Mouse (Mus musculus): ENCODE data around the gene Mrpl1.

DNA sequence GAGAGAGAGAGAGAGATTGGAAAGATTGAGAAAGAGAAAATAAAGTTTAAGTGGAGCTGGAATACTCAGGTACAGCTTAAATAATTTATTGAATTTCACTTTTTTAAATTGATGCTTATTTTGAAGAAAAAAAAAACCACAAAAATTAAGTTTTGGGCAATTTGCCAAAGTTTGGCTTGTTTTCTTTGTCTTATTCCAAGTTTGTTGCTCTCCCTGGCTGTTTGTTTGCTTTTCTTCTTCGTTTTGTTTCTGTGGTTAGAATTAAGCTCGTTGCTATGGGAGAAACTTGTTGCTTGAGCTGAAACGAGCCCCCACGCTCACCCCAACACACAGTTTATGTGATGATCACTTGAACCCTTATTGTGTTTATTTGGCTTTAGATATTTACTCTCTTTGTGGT, 18.0 kb upstream of the Mrpl1 start:
- TF ChIP-seq CTCF (IDR thresholded peaks at IDR 0.05; ENCODE audit: low read depth, low read length) (no peak), GATA1 (IDR thresholded peaks at IDR 0.05; ENCODE audit: borderline replicate concordance, low read length) (no peak), POLR2AphosphoS5 (IDR thresholded peaks at IDR 0.05; ENCODE audit: insufficient replicate concordance, low read depth, low read length) (no peak)
